10 mouse cellular contexts compared by ENCODE assay signal in the genomic region with DNA sequence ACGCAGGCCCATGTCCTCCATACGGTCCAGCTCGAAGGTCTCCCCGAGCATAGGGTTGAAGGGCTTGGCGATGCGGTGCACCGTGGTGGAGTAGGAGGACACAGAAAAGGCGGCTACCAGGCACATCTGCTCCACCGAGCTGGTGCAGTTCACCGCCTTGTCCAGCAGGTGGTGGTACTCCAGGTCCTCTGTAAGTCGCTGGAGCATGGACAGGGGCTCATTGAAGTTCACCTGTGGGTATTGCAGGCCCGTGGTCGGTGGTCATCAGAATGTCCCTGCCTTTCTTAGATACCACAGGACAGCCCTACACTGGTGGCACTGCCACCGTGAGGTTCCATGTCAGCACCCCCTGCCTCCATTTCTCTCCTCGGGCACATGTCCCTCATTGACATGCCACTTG.
DNase-seq lines count a peak whose midpoint lies in the region; ATAC-seq lines count a peak whose summit lies in the region.
"Had no signal": no experiment of that assay in that cellular context is flagged by ENCODE, and none has a peak within 500 bp of the region (broad histone marks: within the 10 kb centered on the region; RNA-seq: fewer than 3 reads in every experiment).

No protein-coding gene starts in this region.

- ATAC-seq in liver, embryonic 12.5 days: no peak
- ATAC-seq in forebrain, embryonic 12.5 days (ENCODE audit: low FRiP score): 0 out of 2 replicates have a peak, but pooled peaks have one; percentile 46
- 0 out of 2 replicates have a peak, but pooled peaks have one; percentile 45 for ATAC-seq in kidney, embryonic 14.5 days (ENCODE audit: low FRiP score, low TSS enrichment)
- no peak for ATAC-seq in liver, embryonic 13.5 days (ENCODE audit: low read depth)
- ATAC-seq in neutrophil, adult 5-6 weeks (ENCODE audit: extremely low read depth, insufficient number of reproducible peaks, low FRiP score, poor library complexity, severe bottlenecking): 0 out of 2 replicates have a peak, but pooled peaks have one; percentile 21

- H3K4me1 ChIP-seq in liver, embryonic 12.5 days: no peaks in the 10 kb centered on the region
- no peaks in the 10 kb centered on the region for H3K4me1 ChIP-seq in forebrain, embryonic 12.5 days
- no peaks in the 10 kb centered on the region for H3K4me1 ChIP-seq in kidney, embryonic 14.5 days (ENCODE audit: control insufficient read depth, insufficient read depth, low read length)
- H3K4me1 ChIP-seq in liver, embryonic 13.5 days (replicated peaks): no peaks in the 10 kb centered on the region
- H3K4me1 ChIP-seq: neural tube, embryonic 13.5 days had no signal

- no peak overlapping the region for H3K9ac ChIP-seq in liver, embryonic 12.5 days
- H3K9ac ChIP-seq in forebrain, embryonic 12.5 days: no peak overlapping the region
- no peak overlapping the region for H3K9ac ChIP-seq in kidney, embryonic 14.5 days (ENCODE audit: low read depth, low read length)
- H3K9ac ChIP-seq in liver, embryonic 13.5 days: no peak overlapping the region
- H3K9ac ChIP-seq: neural tube, embryonic 13.5 days had no signal

- H3K36me3 ChIP-seq in liver, embryonic 12.5 days: no peaks in the 10 kb centered on the region
- H3K36me3 ChIP-seq in forebrain, embryonic 12.5 days (replicated peaks): no peaks in the 10 kb centered on the region
- H3K36me3 ChIP-seq in kidney, embryonic 14.5 days (ENCODE audit: control insufficient read depth, insufficient read depth, low read length): no peaks in the 10 kb centered on the region
- H3K36me3 ChIP-seq in liver, embryonic 13.5 days: no peaks in the 10 kb centered on the region
- H3K36me3 ChIP-seq: neural tube, embryonic 13.5 days had no signal

- 28% methylated on average over 15 of the region's 15 CpGs for WGBS in liver, embryonic 12.5 days (ENCODE audit: insufficient replicate concordance)
- WGBS in forebrain, embryonic 12.5 days: 40% methylated on average over 15 of the region's 15 CpGs
- 43% methylated on average over 15 of the region's 15 CpGs for WGBS in kidney, embryonic 14.5 days
- WGBS in liver, embryonic 13.5 days (ENCODE audit: insufficient replicate concordance): 28% methylated on average over 15 of the region's 15 CpGs

- H3K9me3 ChIP-seq in liver, embryonic 12.5 days (replicated peaks): no peaks in the 10 kb centered on the region
- no peaks in the 10 kb centered on the region for H3K9me3 ChIP-seq in forebrain, embryonic 12.5 days
- no peaks in the 10 kb centered on the region for H3K9me3 ChIP-seq in kidney, embryonic 14.5 days (ENCODE audit: control insufficient read depth, low read length)
- H3K9me3 ChIP-seq in liver, embryonic 13.5 days (replicated peaks): no peaks in the 10 kb centered on the region
- H3K9me3 ChIP-seq: neural tube, embryonic 13.5 days had no signal

- no peak overlapping the region for H3K27ac ChIP-seq in liver, embryonic 12.5 days
- no peak overlapping the region for H3K27ac ChIP-seq in forebrain, embryonic 12.5 days
- H3K27ac ChIP-seq in kidney, embryonic 14.5 days (ENCODE audit: low read depth, low read length): no peak overlapping the region
- no peak overlapping the region for H3K27ac ChIP-seq in liver, embryonic 13.5 days
- H3K27ac ChIP-seq: neural tube, embryonic 13.5 days had no signal

- no peak overlapping the region for H3K4me2 ChIP-seq in liver, embryonic 12.5 days
- no peak overlapping the region for H3K4me2 ChIP-seq in forebrain, embryonic 12.5 days
- H3K4me2 ChIP-seq in kidney, embryonic 14.5 days (replicated peaks; ENCODE audit: low read depth, low read length): no peak overlapping the region
- no peak overlapping the region for H3K4me2 ChIP-seq in liver, embryonic 13.5 days
- H3K4me2 ChIP-seq: neural tube, embryonic 13.5 days had no signal

- DNase-seq in liver: peak; percentile 55
- peak; percentile 30 for DNase-seq in c-Kit-positive CD71-positive TER-119-positive erythroid progenitor cells, embryonic 14.5 days (ENCODE audit: low spot score)
- peak; percentile 18 for DNase-seq in liver, embryonic 13.5 days
- peak; percentile 54 for DNase-seq in thymus, postnatal 0 days (ENCODE audit: low spot score)

- no peak overlapping the region for H3K4me3 ChIP-seq in liver, embryonic 12.5 days
- no peak overlapping the region for H3K4me3 ChIP-seq in forebrain, embryonic 12.5 days (replicated peaks)
- H3K4me3 ChIP-seq in kidney, embryonic 14.5 days (ENCODE audit: low read length): no peak overlapping the region
- H3K4me3 ChIP-seq in liver, embryonic 13.5 days (replicated peaks): no peak overlapping the region
- H3K4me3 ChIP-seq: erythroblast, embryonic 14.5 days; neural tube, embryonic 13.5 days had no signal

- no peaks in the 10 kb centered on the region for H3K27me3 ChIP-seq in liver, embryonic 12.5 days (replicated peaks)
- no peaks in the 10 kb centered on the region for H3K27me3 ChIP-seq in forebrain, embryonic 12.5 days
- H3K27me3 ChIP-seq in kidney, embryonic 14.5 days (ENCODE audit: control insufficient read depth, insufficient read depth, low read length): no peaks in the 10 kb centered on the region
- no peaks in the 10 kb centered on the region for H3K27me3 ChIP-seq in liver, embryonic 13.5 days
- H3K27me3 ChIP-seq: neural tube, embryonic 13.5 days had no signal

Comparison
In these comparisons a context has a peak if more than half of its experiments do, and no peak if none do; other contexts are left out.
1. ATAC-seq: peak in forebrain, embryonic 12.5 days (single experiment), kidney, embryonic 14.5 days (single experiment) and neutrophil, adult 5-6 weeks (single experiment); none in liver, embryonic 12.5 days (single experiment) and liver, embryonic 13.5 days (single experiment).
2. Peak in every context shown above with its lines, with median percentiles within 50 percentile points of each other: DNase-seq.